Mouse (Mus musculus): ENCODE data around the gene Plekha6.

DNA sequence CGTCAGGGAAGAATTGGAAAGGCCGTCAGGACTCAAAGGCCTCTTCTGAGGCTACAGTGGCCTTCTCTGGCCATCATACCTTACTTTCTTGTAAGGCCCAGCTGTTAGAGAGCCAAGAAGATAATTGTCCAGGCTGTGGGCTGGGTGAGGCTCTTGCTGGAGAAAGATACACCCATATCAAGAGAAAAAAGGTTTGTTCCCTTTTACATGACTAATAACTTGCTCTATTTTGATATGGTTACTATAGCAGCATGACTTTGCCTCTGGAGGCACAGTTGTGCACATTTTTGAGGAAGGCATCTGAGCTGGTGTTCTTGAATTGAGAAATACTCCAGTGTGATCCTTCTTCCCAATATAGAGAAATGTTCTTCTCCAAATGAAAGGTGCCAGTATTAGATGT is 30.6 kb upstream of the Plekha6 start:
- TF ChIP-seq CTCF (conservative IDR thresholded peaks at IDR 0.05; ENCODE audit: low read length) (no peak), POU5F1 (IDR thresholded peaks at IDR 0.05; ENCODE audit: borderline replicate concordance, low read length) (no peak), NANOG (IDR thresholded peaks at IDR 0.05; ENCODE audit: borderline replicate concordance, low read length) (no peak)

All from E14TG2a.4 (cell line).